Mouse (Mus musculus) heart, adult 2 months (tissue): Measurements from ENCODE around the gene Gm49510.

Source experiments
- EP300 ChIP-seq: fragments of 200-500 bp; IDR thresholded peaks from 2 replicates; pipeline ENCODE4 v1.6.1; 2011; ENCODE audit warnings: low read depth, low read length, control low read depth; ENCODE audit not compliant: insufficient read depth
- POLR2A ChIP-seq: fragments of 200-500 bp; IDR thresholded peaks from 2 replicates; pipeline ENCODE4 v1.6.1; 2011; ENCODE audit warnings: mild to moderate bottlenecking, low read depth, low read length, control low read depth; ENCODE audit not compliant: insufficient read depth

GRCm38 (mm10) chr15:78940325-78940724 is 40.9 kb downstream of the Gm49510 start:
- TF ChIP-seq EP300 = no peak
- TF ChIP-seq POLR2A = no peak
